Mouse (Mus musculus) midbrain, embryonic 15.5 days (tissue): ENCODE results near the gene Ptpn22. TPM values are rescaled to one million over a fixed set of nuclear protein-coding genes. Genes with fewer than 3 reads are reported as not detected.
"Not testable (repeated sequence)": the region's sequence is repeated elsewhere in the genome, so short reads cannot be mapped to it uniquely, and the experiment has no call there.

Source experiments
- ATAC-seq: fragments of 200-750 bp; cut with Nextera tagmentation; replicated peaks from 2 replicates; pipeline ENCODE4 v1.8.0; 2017; ENCODE audit warnings: moderate TSS enrichment
- H3K27ac ChIP-seq: fragments of 300-500 bp; sonication (generic); 2 replicates; pipeline ENCODE4 v1.5.1; 2015; ENCODE audit warnings: mild to moderate bottlenecking, inconsistent platforms
- H3K27me3 ChIP-seq: fragments of 300-500 bp; sonication (generic); replicated peaks from 2 replicates; pipeline ENCODE4 v1.6.1; 2015; ENCODE audit warnings: inconsistent platforms
- H3K36me3 ChIP-seq: fragments of 300-500 bp; sonication (generic); replicated peaks from 2 replicates; pipeline ENCODE4 v1.6.1; 2015; ENCODE audit warnings: inconsistent platforms
- H3K4me1 ChIP-seq: fragments of 300-500 bp; sonication (generic); 2 replicates; pipeline ENCODE4 v1.6.1; 2015; ENCODE audit warnings: inconsistent platforms
- H3K4me2 ChIP-seq: fragments of 300-500 bp; sonication (generic); 2 replicates; pipeline ENCODE4 v1.6.1; 2015; ENCODE audit warnings: inconsistent platforms, mild to moderate bottlenecking, moderate library complexity
- H3K4me3 ChIP-seq: fragments of 300-500 bp; sonication (generic); 2 replicates; pipeline ENCODE4 v1.5.1; 2015; ENCODE audit warnings: mild to moderate bottlenecking, inconsistent platforms
- H3K9ac ChIP-seq: fragments of 300-500 bp; sonication (generic); 2 replicates; pipeline ENCODE4 v1.6.1; 2015; ENCODE audit warnings: mild to moderate bottlenecking, inconsistent platforms
- H3K9me3 ChIP-seq: fragments of 300-500 bp; sonication (generic); 2 replicates; pipeline ENCODE4 v1.6.1; 2016; ENCODE audit warnings: inconsistent platforms
- WGBS: fragments of 180-500 bp; shearing (Covaris S2); methylation state at CpG from one replicate; pipeline ENCODE4 v1.1.7; 2015; ENCODE audit warnings: mixed read lengths; 5-methylcytosine and 5-hydroxymethylcytosine counted together
- polyA plus RNA-seq: library from polyadenylated mRNA; unstranded; fragments of >200 nt; fragmentation: Nextera tagmentation; extraction: Ambion mirVana; gene quantifications from 2 replicates; pipeline ENCODE4 v1.2.1, GENCODE M21; 2015

Ptpn22 gene
- polyA plus RNA-seq = 0.22 and 0.51 TPM in 2 replicates

DNA sequence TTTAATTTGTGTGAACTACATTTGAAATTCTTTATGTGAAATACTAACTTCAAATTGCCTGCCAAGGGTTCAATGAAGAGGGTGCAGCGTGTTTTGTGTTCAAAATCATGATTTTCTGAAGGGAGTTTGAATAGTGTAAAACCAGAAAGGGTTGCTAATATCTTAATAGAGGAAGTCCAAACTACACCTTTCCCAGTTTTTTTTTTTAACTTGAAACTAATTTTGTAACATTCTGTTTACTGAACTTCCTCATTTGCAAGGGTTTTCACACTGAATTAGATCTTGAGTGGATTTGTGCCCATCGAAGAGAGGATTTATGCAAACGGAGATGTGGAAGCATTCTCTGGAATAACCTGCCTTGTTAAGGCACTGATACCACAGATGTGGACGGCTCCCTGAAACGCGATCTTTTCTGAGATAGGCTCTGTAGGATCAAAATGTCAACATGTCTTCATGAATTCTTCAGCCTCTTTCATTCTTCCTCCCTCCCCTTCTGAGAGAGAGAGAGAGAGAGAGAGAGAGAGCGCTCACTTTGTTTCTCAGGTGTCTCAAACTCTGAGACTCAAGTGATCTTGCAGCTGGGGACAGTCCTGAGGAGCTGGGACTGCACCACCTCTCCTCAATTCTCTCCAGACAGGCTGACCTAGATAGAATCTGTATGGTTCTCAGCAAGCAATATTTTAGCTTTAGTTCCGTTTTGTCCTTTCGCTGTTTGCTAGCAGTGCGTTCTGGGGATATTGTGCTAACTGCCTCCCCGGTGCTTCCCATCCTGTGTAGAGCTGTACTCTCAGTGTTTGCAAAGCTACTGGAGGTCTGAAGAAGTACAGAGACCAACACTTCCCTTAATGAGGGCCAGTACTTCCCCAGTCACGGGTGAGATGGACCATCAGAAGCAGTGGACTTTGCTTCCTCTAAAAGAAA, at the start of gene Ptpn22:
Gene Ptpn22 (plus strand): TSS at position 915 of the 921 bp plus-strand sequence.
- H3K4me3 ChIP-seq = no peak within 1 kb of the TSS
- H3K27me3 ChIP-seq = no peaks in the 10 kb centered on the region
- WGBS = 75% methylated on average over 12 of the region's 12 CpGs
- no peak for ATAC-seq
- H3K4me2 ChIP-seq = no peak within 1 kb of the TSS
- H3K27ac ChIP-seq = no peak within 1 kb of the TSS
- no peaks in the 10 kb centered on the region for H3K9me3 ChIP-seq
- H3K4me1 ChIP-seq = no peaks in the 10 kb centered on the region
- H3K9ac ChIP-seq = no peak within 1 kb of the TSS
- no peaks in the 10 kb centered on the region for H3K36me3 ChIP-seq

DNA sequence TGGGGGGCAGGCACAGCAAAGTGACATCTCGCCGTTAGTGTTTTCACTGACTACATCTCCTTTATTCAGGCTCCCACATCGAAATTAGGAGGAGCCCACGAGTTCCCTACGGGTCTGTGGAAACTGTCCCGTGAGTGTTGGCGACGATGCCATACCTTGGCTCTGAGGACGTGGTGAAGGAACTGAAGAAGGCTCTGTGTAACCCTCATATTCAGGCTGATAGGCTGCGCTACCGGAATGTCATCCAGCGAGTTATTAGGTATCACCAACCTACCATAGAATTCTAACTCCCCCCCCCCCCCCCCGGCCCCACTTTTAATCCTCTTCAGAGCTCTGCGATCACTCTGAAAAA, 49.8 kb upstream of the Ptpn22 start:
- no peaks in the 10 kb centered on the region for H3K27me3 ChIP-seq
- peaks cover 21% of the 10 kb centered on the region for H3K4me1 ChIP-seq
- peak overlapping the region; percentile 82 for H3K4me2 ChIP-seq
- 0% methylated on average over 14 of the region's 14 CpGs for WGBS
- peak overlapping the region; percentile 91 for H3K9ac ChIP-seq
- peak overlapping the region; percentile 67 for H3K4me3 ChIP-seq
- no peaks in the 10 kb centered on the region for H3K9me3 ChIP-seq
- peak; percentile 75; the same call in 1 of the 2 replicates for ATAC-seq
- peak overlapping the region; percentile 89 for H3K27ac ChIP-seq
- peaks cover 1% of the 10 kb centered on the region; the same call in 1 of the 2 replicates for H3K36me3 ChIP-seq

DNA sequence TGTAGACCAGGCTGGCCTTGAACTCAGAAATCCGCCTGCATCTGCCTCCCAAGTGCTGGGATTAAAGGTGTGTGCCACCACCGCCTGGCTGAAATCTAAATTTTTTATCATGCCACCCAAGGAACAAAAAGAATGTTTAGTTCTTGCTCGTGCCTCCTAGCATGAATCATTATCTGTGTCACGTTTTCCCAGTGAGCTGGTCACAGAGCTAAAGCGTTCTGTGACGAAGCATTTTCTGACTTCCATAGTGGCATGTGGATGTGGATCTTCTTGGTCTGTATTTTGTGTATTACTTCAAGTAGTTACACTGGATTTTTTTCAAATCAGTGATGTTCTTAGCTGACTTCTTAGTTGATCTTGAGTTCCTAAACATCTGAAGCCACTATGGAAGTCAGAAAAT, 48.6 kb upstream of the Ptpn22 start:
- 89% methylated on average over 6 of the region's 6 CpGs for WGBS
- Histone ChIP-seq H3K36me3 (peaks cover 6% of the 10 kb centered on the region; the same call in 1 of the 2 replicates), H3K9ac (no peak overlapping the region), H3K27ac (no peak overlapping the region), H3K27me3 (no peaks in the 10 kb centered on the region), H3K4me1 (peaks cover 21% of the 10 kb centered on the region), H3K4me2 (no peak overlapping the region), H3K4me3 (no peak overlapping the region), H3K9me3 (no peaks in the 10 kb centered on the region)
- ATAC-seq = no peak

DNA sequence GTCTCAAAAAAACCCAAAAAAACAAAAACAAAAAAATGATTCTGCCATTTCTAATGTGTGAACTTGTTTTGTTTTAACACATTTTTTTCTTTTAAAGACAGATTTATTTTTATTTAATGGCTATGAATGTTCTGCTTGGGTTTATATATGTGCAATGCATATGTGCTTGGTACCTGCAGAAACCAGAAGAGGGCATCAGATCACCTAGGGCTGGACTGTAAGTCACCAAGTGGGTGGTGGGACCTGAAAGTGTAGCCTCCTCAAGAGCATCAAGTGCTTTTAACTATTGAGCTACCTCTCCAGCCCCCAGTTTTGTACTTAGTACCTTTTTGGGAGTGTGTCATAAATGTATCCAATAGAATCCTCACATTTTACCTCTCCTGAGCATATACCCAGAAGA, 32.0 kb upstream of the Ptpn22 start:
- no peak overlapping the region for H3K27ac ChIP-seq
- H3K9me3 ChIP-seq = no peaks in the 10 kb centered on the region
- ATAC-seq = no peak
- no peak overlapping the region for H3K4me2 ChIP-seq
- H3K27me3 ChIP-seq = no peaks in the 10 kb centered on the region
- H3K4me1 ChIP-seq = no peaks in the 10 kb centered on the region
- no peak overlapping the region for H3K9ac ChIP-seq
- no peaks in the 10 kb centered on the region for H3K36me3 ChIP-seq
- no peak overlapping the region for H3K4me3 ChIP-seq

DNA sequence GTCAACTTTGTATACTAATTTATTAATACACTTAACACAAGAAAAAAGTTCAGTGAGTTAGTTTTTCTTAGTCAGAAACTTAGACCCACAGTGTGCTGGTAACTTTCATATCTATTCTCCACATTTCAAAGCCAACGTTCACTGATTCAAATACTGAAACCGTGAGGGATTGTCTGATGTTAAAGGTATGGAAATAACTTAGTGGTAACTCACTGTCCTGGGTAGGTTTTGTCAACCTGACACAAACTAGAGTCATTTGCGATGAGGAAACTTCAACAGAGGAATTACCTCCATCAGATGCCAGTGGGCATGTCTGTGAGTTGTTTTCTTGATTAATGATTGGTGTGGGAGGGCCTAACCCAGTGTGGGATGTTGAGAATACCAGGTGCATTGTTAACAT, 30.6 kb upstream of the Ptpn22 start:
- Histone ChIP-seq H3K4me2 (no peak overlapping the region), H3K36me3 (no peaks in the 10 kb centered on the region), H3K4me1 (no peaks in the 10 kb centered on the region), H3K9me3 (no peaks in the 10 kb centered on the region), H3K9ac (no peak overlapping the region), H3K4me3 (no peak overlapping the region), H3K27me3 (no peaks in the 10 kb centered on the region), H3K27ac (no peak overlapping the region)
- ATAC-seq = no peak
- 88% methylated on average over 3 of the region's 3 CpGs for WGBS

DNA sequence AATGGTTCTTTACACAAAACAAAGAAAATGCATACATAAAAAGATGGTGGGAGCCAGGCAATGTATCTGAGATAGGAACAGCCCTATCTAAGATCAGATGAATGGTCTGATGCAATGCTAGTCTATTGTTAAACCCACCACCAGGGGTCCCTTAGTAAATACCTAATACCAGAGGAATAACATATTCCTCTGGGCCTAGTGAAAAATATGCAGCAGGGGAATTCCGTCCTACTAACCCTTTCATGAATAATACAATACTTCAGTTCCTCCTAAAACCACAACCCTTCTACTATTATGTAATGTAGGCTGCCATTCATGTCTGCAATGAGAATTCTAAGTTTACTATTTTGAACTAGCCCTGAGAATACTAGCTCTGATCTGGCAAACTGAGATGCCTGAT, 28.9 kb upstream of the Ptpn22 start:
- not testable (repeated sequence) for H3K27me3 ChIP-seq, H3K4me3 ChIP-seq, H3K4me1 ChIP-seq, H3K9ac ChIP-seq, H3K36me3 ChIP-seq, ATAC-seq, H3K27ac ChIP-seq, H3K4me2 ChIP-seq, H3K9me3 ChIP-seq
- WGBS = 31% methylated on average over 1 of the region's 1 CpGs

DNA sequence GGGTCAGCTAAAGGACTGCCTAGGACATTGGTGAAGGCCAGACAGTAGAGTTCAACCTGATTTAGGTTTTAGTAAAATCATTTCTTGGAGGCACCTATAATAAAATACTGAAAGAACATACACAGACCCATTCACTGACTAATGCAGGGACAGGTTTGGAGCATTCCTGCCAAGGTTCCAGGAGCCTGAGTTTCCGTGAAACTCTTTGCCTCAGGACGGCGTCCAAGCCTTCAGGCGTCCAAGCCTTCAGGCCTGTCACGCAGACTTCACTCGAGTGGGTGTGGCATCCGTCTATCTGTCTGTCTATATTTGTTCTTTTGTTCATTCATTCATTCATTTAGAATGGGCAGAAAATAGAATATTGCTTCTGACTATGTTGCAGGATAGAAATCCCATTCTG, 28.4 kb upstream of the Ptpn22 start:
- WGBS = 83% methylated on average over 7 of the region's 7 CpGs

DNA sequence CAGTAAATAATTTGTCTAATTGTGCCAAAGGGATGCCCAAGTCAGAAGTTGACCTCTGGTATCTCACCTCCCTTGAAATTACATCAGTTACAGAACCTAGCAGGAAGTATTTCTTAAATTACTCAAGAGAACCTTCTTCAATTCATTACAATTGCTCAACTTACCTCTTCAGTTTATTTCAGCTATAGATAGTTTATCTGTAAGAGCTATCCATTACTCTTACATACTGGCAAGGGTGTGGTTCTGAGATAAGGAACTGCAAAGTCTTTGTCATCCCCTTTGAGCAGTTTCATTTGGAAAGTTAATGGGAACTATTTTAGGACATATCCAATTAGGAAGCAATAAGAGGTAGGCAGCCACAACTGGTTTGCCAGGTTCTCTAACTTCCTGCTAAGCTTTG, 27.2 kb upstream of the Ptpn22 start, which contains the start of gene Bcl2l15:
Gene Bcl2l15 (plus strand): TSS at position 176 of the 400 bp plus-strand sequence.
- no peaks in the 10 kb centered on the region for H3K36me3 ChIP-seq
- H3K9ac ChIP-seq = no peak within 1 kb of the TSS
- no peak within 1 kb of the TSS for H3K27ac ChIP-seq
- no peak for ATAC-seq
- no peaks in the 10 kb centered on the region for H3K9me3 ChIP-seq
- H3K4me2 ChIP-seq = no peak within 1 kb of the TSS
- no peaks in the 10 kb centered on the region for H3K27me3 ChIP-seq
- no peak within 1 kb of the TSS for H3K4me3 ChIP-seq
- H3K4me1 ChIP-seq = no peaks in the 10 kb centered on the region

More for the DNA sequence above, 28.4 kb upstream of the Ptpn22 start:
- H3K36me3 ChIP-seq = no peaks in the 10 kb centered on the region
- no peaks in the 10 kb centered on the region for H3K4me1 ChIP-seq
- no peak overlapping the region for H3K27ac ChIP-seq
- no peaks in the 10 kb centered on the region for H3K9me3 ChIP-seq
- no peak overlapping the region for H3K4me2 ChIP-seq
- no peak overlapping the region for H3K4me3 ChIP-seq
- ATAC-seq = no peak
- no peaks in the 10 kb centered on the region for H3K27me3 ChIP-seq
- no peak overlapping the region for H3K9ac ChIP-seq

DNA sequence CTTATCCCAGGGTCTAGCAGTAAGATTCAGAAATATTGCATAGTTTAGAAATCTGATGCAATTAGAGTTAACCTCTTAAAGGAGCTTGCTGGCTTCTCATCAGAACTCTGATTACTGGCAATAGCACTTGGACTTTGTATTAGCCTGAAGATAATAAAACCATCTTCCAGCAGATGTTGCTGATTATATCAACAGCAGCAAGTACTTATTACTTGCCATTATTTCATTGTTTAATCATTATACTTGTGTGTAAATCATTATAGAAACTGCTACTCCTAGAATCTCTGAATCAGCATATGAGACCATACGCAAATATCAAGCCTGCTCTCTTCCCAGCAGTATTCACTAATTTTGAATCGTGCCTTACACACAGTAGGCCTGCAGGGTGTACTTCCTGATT, 25.6 kb upstream of the Ptpn22 start:
- H3K36me3 ChIP-seq = no peaks in the 10 kb centered on the region
- H3K4me3 ChIP-seq = no peak overlapping the region
- no peak overlapping the region for H3K4me2 ChIP-seq
- WGBS = 85% methylated on average over 2 of the region's 2 CpGs
- H3K27me3 ChIP-seq = no peaks in the 10 kb centered on the region
- no peaks in the 10 kb centered on the region for H3K9me3 ChIP-seq
- H3K4me1 ChIP-seq = no peaks in the 10 kb centered on the region
- ATAC-seq = no peak
- H3K27ac ChIP-seq = no peak overlapping the region
- no peak overlapping the region for H3K9ac ChIP-seq

DNA sequence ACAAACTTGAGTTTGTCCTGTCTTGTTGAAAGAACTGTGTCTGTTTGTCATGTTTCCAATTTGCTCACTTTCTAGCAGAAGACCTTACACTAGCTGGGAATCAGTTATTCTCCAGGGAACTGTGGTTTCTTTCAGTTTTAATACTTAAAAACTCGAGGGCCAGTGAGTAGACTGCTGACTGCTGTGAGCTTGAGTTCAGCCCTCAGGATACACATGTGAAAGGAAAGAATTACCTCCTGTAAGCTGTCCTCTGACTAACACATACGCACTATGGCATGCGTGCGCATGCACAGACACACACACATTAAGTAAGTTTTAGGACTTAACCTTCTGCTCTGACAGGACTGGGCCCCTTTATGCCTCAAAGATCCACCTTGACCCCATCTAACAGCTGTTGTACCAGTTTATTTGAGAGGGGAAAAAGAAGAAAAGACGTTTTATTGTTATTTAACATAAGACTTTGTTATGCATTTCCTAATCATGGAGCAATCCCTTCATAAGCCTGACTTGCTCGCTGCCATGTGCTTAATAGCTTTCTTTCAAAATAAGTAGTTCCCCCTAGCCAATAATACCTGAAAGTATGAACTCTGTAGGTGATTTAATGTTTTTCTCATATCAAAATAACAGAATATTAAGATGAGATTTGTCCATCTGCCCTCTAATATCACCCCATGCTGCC, 24.2 kb upstream of the Ptpn22 start:
- Histone ChIP-seq H3K27me3 (no peaks in the 10 kb centered on the region), H3K36me3 (no peaks in the 10 kb centered on the region), H3K27ac (no peak overlapping the region), H3K4me2 (no peak overlapping the region), H3K9me3 (no peaks in the 10 kb centered on the region), H3K4me3 (no peak overlapping the region), H3K9ac (no peak overlapping the region), H3K4me1 (no peaks in the 10 kb centered on the region)
- 76% methylated on average over 6 of the region's 6 CpGs for WGBS
- no peak for ATAC-seq

DNA sequence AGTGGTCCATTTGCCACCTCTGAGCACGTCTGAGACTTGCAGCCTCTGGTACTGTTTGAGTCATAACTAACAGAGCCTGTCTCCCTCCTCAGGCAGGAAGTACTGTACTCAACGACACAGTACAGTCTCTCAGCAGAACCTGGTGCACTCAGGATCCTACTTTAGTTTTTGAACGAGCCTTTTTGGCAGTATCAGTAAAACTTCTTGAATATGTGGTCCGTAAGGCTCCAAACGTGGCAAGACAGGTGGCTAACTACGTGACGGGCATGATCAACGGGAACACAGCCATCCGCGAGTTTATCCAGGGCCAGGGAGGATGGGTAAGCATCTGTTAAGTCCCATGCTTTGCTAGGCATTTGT, 23.7 kb upstream of the Ptpn22 start:
- no peak for ATAC-seq
- Histone ChIP-seq H3K4me2 (no peak overlapping the region), H3K9me3 (no peaks in the 10 kb centered on the region), H3K27me3 (no peaks in the 10 kb centered on the region), H3K4me1 (no peaks in the 10 kb centered on the region), H3K9ac (no peak overlapping the region), H3K4me3 (no peak overlapping the region), H3K27ac (no peak overlapping the region), H3K36me3 (no peaks in the 10 kb centered on the region)
- WGBS = 82% methylated on average over 10 of the region's 10 CpGs

DNA sequence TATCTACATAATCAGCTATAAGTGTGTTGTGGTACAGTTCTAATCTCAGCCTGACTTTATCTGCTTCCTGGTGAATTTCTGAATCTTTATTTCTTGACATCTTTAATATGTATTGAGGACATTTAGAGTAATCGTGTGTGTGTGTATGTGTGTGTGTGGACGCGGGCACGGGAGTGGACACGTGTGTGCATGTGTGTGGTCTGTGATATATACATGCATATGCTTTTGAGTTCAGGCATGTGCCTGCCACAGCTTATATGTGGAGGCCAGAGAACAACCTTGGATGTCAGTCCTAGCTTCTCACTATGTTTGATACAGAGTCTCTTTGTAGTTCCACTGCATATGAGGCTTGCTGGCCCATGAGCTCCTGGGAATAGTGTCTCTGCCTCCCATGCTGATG, 23.1 kb upstream of the Ptpn22 start:
- Histone ChIP-seq H3K4me2 (no peak overlapping the region), H3K4me3 (no peak overlapping the region), H3K27ac (no peak overlapping the region), H3K9me3 (no peaks in the 10 kb centered on the region), H3K36me3 (no peaks in the 10 kb centered on the region), H3K9ac (no peak overlapping the region), H3K4me1 (no peaks in the 10 kb centered on the region), H3K27me3 (no peaks in the 10 kb centered on the region)
- WGBS = 98% methylated on average over 5 of the region's 5 CpGs
- no peak for ATAC-seq

DNA sequence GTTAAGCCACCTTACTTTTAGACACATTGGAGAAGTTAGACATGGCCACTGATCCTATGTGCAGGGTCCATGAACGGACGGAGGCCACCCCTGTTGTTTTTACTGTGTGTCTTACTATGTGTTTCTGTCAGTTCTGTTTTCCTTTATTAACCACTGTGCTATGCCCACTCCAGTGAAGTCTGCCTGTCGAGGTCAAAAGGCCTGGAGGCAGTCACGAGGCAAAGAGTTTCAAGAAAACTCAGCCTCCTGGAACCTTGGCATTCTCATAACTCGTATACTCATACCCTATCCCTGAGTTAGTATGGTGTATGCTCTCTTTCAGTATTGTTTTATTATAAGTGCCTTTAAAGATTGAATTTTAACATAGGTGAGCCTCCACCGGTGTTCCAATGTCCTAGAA, 19.9 kb upstream of the Ptpn22 start:
- H3K9me3 ChIP-seq = no peaks in the 10 kb centered on the region
- 96% methylated on average over 6 of the region's 6 CpGs for WGBS
- no peaks in the 10 kb centered on the region for H3K4me1 ChIP-seq
- no peak overlapping the region for H3K4me2 ChIP-seq
- no peak overlapping the region for H3K9ac ChIP-seq
- H3K27ac ChIP-seq = no peak overlapping the region
- H3K4me3 ChIP-seq = no peak overlapping the region
- no peaks in the 10 kb centered on the region for H3K36me3 ChIP-seq
- no peak for ATAC-seq
- H3K27me3 ChIP-seq = no peaks in the 10 kb centered on the region
